9 mouse cellular contexts compared by ENCODE assay signal in genomic region chr9:108806831-108807230, GRCm38 (mm10). TPM values are rescaled to one million over a fixed set of nuclear protein-coding genes. Genes with fewer than 3 reads are reported as not detected.
DNase-seq lines count a peak whose midpoint lies in the region; ATAC-seq and TF ChIP-seq lines count a peak whose summit lies in the region.
"Had no signal": no experiment of that assay in that cellular context is flagged by ENCODE, and none has a peak within 500 bp of the region (broad histone marks: within the 10 kb centered on the region; RNA-seq: fewer than 3 reads in every experiment).

No protein-coding gene starts in this region.

- no peak overlapping the region for H3K4me3 ChIP-seq in forebrain, embryonic 15.5 days
- H3K4me3 ChIP-seq in forebrain, embryonic 10.5 days: no peak overlapping the region
- H3K4me3 ChIP-seq in heart, embryonic 11.5 days (ENCODE audit: low read depth, low read length): no peak overlapping the region
- no peak overlapping the region for H3K4me3 ChIP-seq in liver, embryonic 14.5 days (ENCODE audit: insufficient read depth in 1 of 2, low read depth in 2 of 2, low read length in 2 of 2)

- no peaks in the 10 kb centered on the region for H3K27me3 ChIP-seq in forebrain, embryonic 15.5 days
- H3K27me3 ChIP-seq in forebrain, embryonic 10.5 days (ENCODE audit: poor library complexity, severe bottlenecking): no peaks in the 10 kb centered on the region
- H3K27me3 ChIP-seq in heart, embryonic 11.5 days (ENCODE audit: control insufficient read depth, insufficient read depth, low read length): no peaks in the 10 kb centered on the region
- no peaks in the 10 kb centered on the region for H3K27me3 ChIP-seq in liver, embryonic 14.5 days (ENCODE audit: control insufficient read depth, insufficient read depth, low read length)

- no peak overlapping the region for H3K9ac ChIP-seq in forebrain, embryonic 15.5 days (replicated peaks)
- no peak overlapping the region; the same call in 1 of the 2 replicates for H3K9ac ChIP-seq in heart, embryonic 11.5 days (ENCODE audit: low read depth, low read length)
- peak overlapping the region; percentile 55 for H3K9ac ChIP-seq in liver, embryonic 14.5 days (replicated peaks)
- H3K9ac ChIP-seq: lung, embryonic 14.5 days had no signal

- H3K27ac ChIP-seq in forebrain, embryonic 15.5 days (replicated peaks): peak overlapping the region; percentile 29; the same call in 1 of the 2 replicates
- no peak overlapping the region for H3K27ac ChIP-seq in forebrain, embryonic 10.5 days
- H3K27ac ChIP-seq in heart, embryonic 11.5 days (ENCODE audit: low read depth, low read length): peak overlapping the region; percentile 4; the same call in 1 of the 2 replicates
- peak overlapping the region; percentile 94 for H3K27ac ChIP-seq in liver, embryonic 14.5 days

- no peak for TF ChIP-seq EP300 in liver, embryonic 14.5 days (IDR thresholded peaks at IDR 0.05; ENCODE audit: low read depth)

- no peak for ATAC-seq in forebrain, embryonic 15.5 days (replicated peaks)
- ATAC-seq in heart, embryonic 11.5 days (replicated peaks; ENCODE audit: insufficient number of reproducible peaks, low FRiP score, low TSS enrichment): no peak
- ATAC-seq in liver, embryonic 14.5 days (ENCODE audit: insufficient read depth): no peak
- ATAC-seq in frontal cortex, adult (ENCODE audit: low TSS enrichment): no peak

- no peak for DNase-seq in forebrain, embryonic 10.5 days (ENCODE audit: extremely low spot score, low spot score)
- DNase-seq in cerebellum, postnatal 14 days: peak; percentile 80 to 87
- no peak for DNase-seq in liver, embryonic 14.5 days (ENCODE audit: low read depth in 3 of 3, low spot score in 3 of 3)
- DNase-seq in kidney, postnatal 10 days: no peak
- DNase-seq in kidney, postnatal 25 days: no peak
- DNase-seq: lung, embryonic 14.5 days had no signal

- peaks cover 19% of the 10 kb centered on the region for H3K4me1 ChIP-seq in forebrain, embryonic 15.5 days
- H3K4me1 ChIP-seq in forebrain, embryonic 10.5 days: peaks cover 25% of the 10 kb centered on the region
- peaks cover 28% of the 10 kb centered on the region for H3K4me1 ChIP-seq in heart, embryonic 11.5 days (ENCODE audit: control insufficient read depth, insufficient read depth, low read length)
- H3K4me1 ChIP-seq in liver, embryonic 14.5 days (replicated peaks; ENCODE audit: control insufficient read depth in 2 of 2, insufficient read depth in 2 of 2, low read length in 1 of 2): peaks cover 35 to 40% of the 10 kb centered on the region in 2 experiments

- WGBS in forebrain, embryonic 15.5 days: 76% methylated on average over 1 of the region's 1 CpGs
- 93% methylated on average over 1 of the region's 1 CpGs for WGBS in forebrain, embryonic 10.5 days
- 50% methylated on average over 1 of the region's 1 CpGs for WGBS in heart, embryonic 11.5 days (ENCODE audit: insufficient replicate concordance)
- WGBS in liver, embryonic 14.5 days (ENCODE audit: insufficient replicate concordance): 68% methylated on average over 1 of the region's 1 CpGs

- H3K36me3 ChIP-seq in forebrain, embryonic 15.5 days: peaks cover 60% of the 10 kb centered on the region
- H3K36me3 ChIP-seq in forebrain, embryonic 10.5 days (replicated peaks): peaks cover 74% of the 10 kb centered on the region
- H3K36me3 ChIP-seq in heart, embryonic 11.5 days (ENCODE audit: control insufficient read depth, insufficient read depth, low read length): peaks cover 20% of the 10 kb centered on the region
- peaks cover 42% of the 10 kb centered on the region for H3K36me3 ChIP-seq in liver, embryonic 14.5 days (replicated peaks; ENCODE audit: control insufficient read depth, insufficient read depth, low read depth)

- H3K4me2 ChIP-seq in forebrain, embryonic 15.5 days (replicated peaks): no peak overlapping the region
- no peak overlapping the region for H3K4me2 ChIP-seq in heart, embryonic 11.5 days
- H3K4me2 ChIP-seq in liver, embryonic 14.5 days (ENCODE audit: low read depth): peak overlapping the region; percentile 22; the same call in 1 of the 2 replicates
- H3K4me2 ChIP-seq: lung, embryonic 14.5 days had no signal

- TF ChIP-seq CTCF in liver, embryonic 14.5 days (IDR thresholded peaks at IDR 0.05; ENCODE audit: low read depth): no peak

- no peaks in the 10 kb centered on the region for H3K9me3 ChIP-seq in forebrain, embryonic 15.5 days
- H3K9me3 ChIP-seq in forebrain, embryonic 10.5 days: no peaks in the 10 kb centered on the region
- H3K9me3 ChIP-seq in heart, embryonic 11.5 days (replicated peaks; ENCODE audit: control insufficient read depth, low read length): no peaks in the 10 kb centered on the region
- no peaks in the 10 kb centered on the region for H3K9me3 ChIP-seq in liver, embryonic 14.5 days (ENCODE audit: control insufficient read depth, low read length)

RNA-seq across cellular contexts. Expression of gene Nckipsd, which starts 1.3 kb away (rescaled TPM):
- polyA plus RNA-seq in forebrain, embryonic 15.5 days (2015; fragmentation: Nextera tagmentation; extraction: Ambion mirVana): 21.1 and 21.2 TPM in 2 replicates
- polyA plus RNA-seq in forebrain, embryonic 10.5 days (2016; fragmentation: Nextera tagmentation; extraction: Ambion mirVana): 14.1 and 18.8 TPM in 2 replicates
- polyA plus RNA-seq in heart, embryonic 11.5 days (2014; fragmentation: Nextera tagmentation; extraction: Ambion mirVana): 7.3 and 9.5 TPM in 2 replicates
- 3.4 and 4.0 TPM in 2 replicates for polyA plus RNA-seq in liver, embryonic 14.5 days (2012; rRNA removed)
- polyA plus RNA-seq in liver, embryonic 14.5 days (2014; fragmentation: Nextera tagmentation; extraction: Ambion mirVana): 3.2 TPM in 2 replicates

RNA-seq across cellular contexts. Expression of gene Celsr3, which starts 19.3 kb away (rescaled TPM):
- polyA plus RNA-seq in forebrain, embryonic 15.5 days (2015; fragmentation: Nextera tagmentation; extraction: Ambion mirVana): 16.7 and 20.0 TPM in 2 replicates
- 1.5 and 2.1 TPM in 2 replicates for polyA plus RNA-seq in forebrain, embryonic 10.5 days (2016; fragmentation: Nextera tagmentation; extraction: Ambion mirVana)
- 0.04 and 0.10 TPM in 2 replicates for polyA plus RNA-seq in heart, embryonic 11.5 days (2014; fragmentation: Nextera tagmentation; extraction: Ambion mirVana)
- polyA plus RNA-seq in liver, embryonic 14.5 days (2012; rRNA removed): 0.19 and 0.27 TPM in 2 replicates
- 0.01 and 0.06 TPM in 2 replicates for polyA plus RNA-seq in liver, embryonic 14.5 days (2014; fragmentation: Nextera tagmentation; extraction: Ambion mirVana)

RNA-seq across cellular contexts. Expression of gene Ip6k2, which starts 23.2 kb away (rescaled TPM):
- 206 and 208 TPM in 2 replicates for polyA plus RNA-seq in forebrain, embryonic 15.5 days (2015; fragmentation: Nextera tagmentation; extraction: Ambion mirVana)
- polyA plus RNA-seq in forebrain, embryonic 10.5 days (2016; fragmentation: Nextera tagmentation; extraction: Ambion mirVana): 78.3 and 89.3 TPM in 2 replicates
- 44.3 and 48.7 TPM in 2 replicates for polyA plus RNA-seq in heart, embryonic 11.5 days (2014; fragmentation: Nextera tagmentation; extraction: Ambion mirVana)
- 27.7 and 29.2 TPM in 2 replicates for polyA plus RNA-seq in liver, embryonic 14.5 days (2012; rRNA removed)
- polyA plus RNA-seq in liver, embryonic 14.5 days (2014; fragmentation: Nextera tagmentation; extraction: Ambion mirVana): 10.4 and 11.7 TPM in 2 replicates

RNA-seq across cellular contexts. Expression of gene Slc26a6, which starts 46.3 kb away (rescaled TPM):
- 9.0 and 9.8 TPM in 2 replicates for polyA plus RNA-seq in forebrain, embryonic 15.5 days (2015; fragmentation: Nextera tagmentation; extraction: Ambion mirVana)
- 11.5 and 11.6 TPM in 2 replicates for polyA plus RNA-seq in forebrain, embryonic 10.5 days (2016; fragmentation: Nextera tagmentation; extraction: Ambion mirVana)
- polyA plus RNA-seq in heart, embryonic 11.5 days (2014; fragmentation: Nextera tagmentation; extraction: Ambion mirVana): 6.3 and 7.0 TPM in 2 replicates
- 4.1 and 4.6 TPM in 2 replicates for polyA plus RNA-seq in liver, embryonic 14.5 days (2012; rRNA removed)
- 5.9 and 7.0 TPM in 2 replicates for polyA plus RNA-seq in liver, embryonic 14.5 days (2014; fragmentation: Nextera tagmentation; extraction: Ambion mirVana)

Comparison
In these comparisons a context has a peak if more than half of its experiments do, and no peak if none do; other contexts are left out.
1. DNase-seq: peak in cerebellum, postnatal 14 days (2 of 2); none in forebrain, embryonic 10.5 days (single experiment), liver, embryonic 14.5 days (0 of 3), kidney, postnatal 10 days (single experiment) and kidney, postnatal 25 days (0 of 2).